In the genomic region with DNA sequence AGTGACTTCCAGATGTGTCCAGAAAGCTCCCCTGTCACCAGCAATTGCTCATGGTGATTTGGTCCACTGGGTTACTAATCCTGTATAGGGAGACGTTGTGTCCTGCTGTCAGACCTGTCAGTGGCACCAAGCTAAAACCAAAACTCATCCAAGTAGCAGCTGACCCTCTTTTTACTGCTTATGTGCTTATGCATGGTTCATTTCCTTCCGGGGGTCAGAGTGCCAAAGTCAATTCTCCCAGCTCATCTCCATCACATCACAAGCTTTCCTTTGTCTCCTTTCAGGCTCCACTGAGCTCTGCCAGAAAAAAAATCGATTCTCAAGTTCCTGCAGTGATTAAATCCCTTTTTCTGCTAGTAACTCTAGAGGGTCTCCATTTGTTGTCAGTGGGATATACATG, we compare ENCODE assay signal across 14 mouse cellular contexts.
A peak's percentile ranks its signal among the peaks of the same experiment; 100 is the strongest.
DNase-seq lines count a peak whose midpoint lies in the region; ATAC-seq and TF ChIP-seq lines count a peak whose summit lies in the region.
"Had no signal": no experiment of that assay in that cellular context is flagged by ENCODE, and none has a peak within 500 bp of the region (broad histone marks: within the 10 kb centered on the region; RNA-seq: fewer than 3 reads in every experiment).

No protein-coding gene starts in this region.

- no peak for TF ChIP-seq CTCF in kidney, adult 2 months (conservative IDR thresholded peaks at IDR 0.05; ENCODE audit: insufficient read depth, insufficient read length, low read depth, low read length)
- TF ChIP-seq CTCF in hindbrain, postnatal 0 days (IDR thresholded peaks at IDR 0.05; ENCODE audit: low read depth): no peak

- H3K27ac ChIP-seq in kidney, adult 2 months (ENCODE audit: insufficient read depth, low read depth, low read length): no peak overlapping the region
- H3K27ac ChIP-seq in midbrain, embryonic 11.5 days (ENCODE audit: low read depth, low read length): no peak overlapping the region
- no peak overlapping the region for H3K27ac ChIP-seq in midbrain, embryonic 13.5 days
- no peak overlapping the region for H3K27ac ChIP-seq in hindbrain, postnatal 0 days
- H3K27ac ChIP-seq: embryonic facial prominence, embryonic 13.5 days; heart, embryonic 15.5 days; macrophage had no signal

- no peak overlapping the region for H3K9ac ChIP-seq in midbrain, embryonic 11.5 days (ENCODE audit: low read length)
- H3K9ac ChIP-seq in midbrain, embryonic 13.5 days (replicated peaks): no peak overlapping the region
- no peak overlapping the region for H3K9ac ChIP-seq in hindbrain, postnatal 0 days (replicated peaks; ENCODE audit: low read length)
- H3K9ac ChIP-seq: embryonic facial prominence, embryonic 13.5 days; heart, embryonic 15.5 days had no signal

- H3K9me3 ChIP-seq in midbrain, embryonic 11.5 days (ENCODE audit: control insufficient read depth, low read length): peaks cover 3% of the 10 kb centered on the region; the same call in 1 of the 2 replicates
- H3K9me3 ChIP-seq in midbrain, embryonic 13.5 days: 0 out of 2 replicates have a peak, but pooled peaks cover 4% of the 10 kb centered on the region
- H3K9me3 ChIP-seq in hindbrain, postnatal 0 days (ENCODE audit: low read length): no peaks in the 10 kb centered on the region
- H3K9me3 ChIP-seq: embryonic facial prominence, embryonic 13.5 days; heart, embryonic 15.5 days had no signal

- 10% methylated on average over 3 of the region's 3 CpGs for WGBS in kidney, adult 2 months
- WGBS in midbrain, embryonic 11.5 days: 6% methylated on average over 3 of the region's 3 CpGs
- 4% methylated on average over 3 of the region's 3 CpGs for WGBS in midbrain, embryonic 13.5 days
- WGBS in hindbrain, postnatal 0 days: 3% methylated on average over 3 of the region's 3 CpGs

- no peak overlapping the region for H3K4me3 ChIP-seq in kidney, adult 2 months (ENCODE audit: insufficient read depth, low read depth, low read length)
- H3K4me3 ChIP-seq in midbrain, embryonic 11.5 days (ENCODE audit: low read depth, low read length): no peak overlapping the region
- H3K4me3 ChIP-seq in midbrain, embryonic 13.5 days (replicated peaks): no peak overlapping the region
- H3K4me3 ChIP-seq in hindbrain, postnatal 0 days (ENCODE audit: low read length): no peak overlapping the region
- H3K4me3 ChIP-seq: embryonic facial prominence, embryonic 13.5 days; heart, embryonic 15.5 days had no signal

- TF ChIP-seq POLR2A in kidney, adult 2 months (IDR thresholded peaks at IDR 0.05; ENCODE audit: low read depth, low read length): no peak

- H3K27me3 ChIP-seq in kidney, adult 2 months (replicated peaks; ENCODE audit: control insufficient read depth, insufficient read depth, low read length): no peaks in the 10 kb centered on the region
- peaks cover 7% of the 10 kb centered on the region; the same call in 1 of the 2 replicates for H3K27me3 ChIP-seq in midbrain, embryonic 11.5 days (ENCODE audit: control insufficient read depth, insufficient read depth, low read length)
- peaks cover 3% of the 10 kb centered on the region; the same call in 1 of the 2 replicates for H3K27me3 ChIP-seq in midbrain, embryonic 13.5 days
- no peaks in the 10 kb centered on the region for H3K27me3 ChIP-seq in hindbrain, postnatal 0 days (ENCODE audit: insufficient read depth, low read length)
- H3K27me3 ChIP-seq: embryonic facial prominence, embryonic 13.5 days; heart, embryonic 15.5 days had no signal

- no peaks in the 10 kb centered on the region for H3K4me1 ChIP-seq in kidney, adult 2 months (ENCODE audit: control insufficient read depth, insufficient read depth, low read length)
- H3K4me1 ChIP-seq in midbrain, embryonic 11.5 days (ENCODE audit: control insufficient read depth, insufficient read depth, low read length): no peaks in the 10 kb centered on the region
- 0 out of 2 replicates have a peak, but pooled peaks cover 5% of the 10 kb centered on the region for H3K4me1 ChIP-seq in midbrain, embryonic 13.5 days (replicated peaks)
- no peaks in the 10 kb centered on the region for H3K4me1 ChIP-seq in hindbrain, postnatal 0 days (ENCODE audit: insufficient read depth, low read length)
- H3K4me1 ChIP-seq: heart, embryonic 15.5 days had no signal

- ATAC-seq in midbrain, embryonic 11.5 days (ENCODE audit: low FRiP score): peak; percentile 92
- no peak for ATAC-seq in midbrain, embryonic 13.5 days
- no peak for ATAC-seq in hindbrain, postnatal 0 days

- DNase-seq in kidney, adult 9 months: peak; percentile 13
- no peak for DNase-seq in kidney, adult 2 months
- DNase-seq in midbrain, embryonic 11.5 days (ENCODE audit: low spot score, missing footprints): peak; percentile 91
- peak; percentile 7 for DNase-seq in hindbrain, postnatal 0 days (ENCODE audit: low spot score)
- no peak for DNase-seq in right cerebral cortex, postnatal 36 days (ENCODE audit: low spot score in 2 of 2)
- DNase-seq in layer of hippocampus, adult 9-11 months: no peak
- no peak for DNase-seq in adipocyte (ENCODE audit: low spot score)
- DNase-seq: cerebellum, adult 8-10 months; spleen, adult 18-20 months; thymus, postnatal 25 days had no signal

- H3K36me3 ChIP-seq in kidney, adult 2 months (ENCODE audit: control insufficient read depth, insufficient read depth, low read length): no peaks in the 10 kb centered on the region
- no peaks in the 10 kb centered on the region for H3K36me3 ChIP-seq in midbrain, embryonic 11.5 days (ENCODE audit: control insufficient read depth, insufficient read depth, low read length)
- H3K36me3 ChIP-seq in midbrain, embryonic 13.5 days: no peaks in the 10 kb centered on the region
- H3K36me3 ChIP-seq in hindbrain, postnatal 0 days (ENCODE audit: insufficient read depth, low read length): no peaks in the 10 kb centered on the region
- H3K36me3 ChIP-seq: embryonic facial prominence, embryonic 13.5 days; heart, embryonic 15.5 days had no signal

- H3K4me2 ChIP-seq in midbrain, embryonic 11.5 days: no peak overlapping the region
- no peak overlapping the region for H3K4me2 ChIP-seq in midbrain, embryonic 13.5 days (replicated peaks)
- H3K4me2 ChIP-seq in hindbrain, postnatal 0 days (ENCODE audit: low read depth, low read length): no peak overlapping the region
- H3K4me2 ChIP-seq: embryonic facial prominence, embryonic 13.5 days; heart, embryonic 15.5 days had no signal

Comparison
In these comparisons a context has a peak if more than half of its experiments do, and no peak if none do; other contexts are left out.
1. DNase-seq: peak in kidney, adult 9 months (single experiment), midbrain, embryonic 11.5 days (single experiment) and hindbrain, postnatal 0 days (single experiment); none in kidney, adult 2 months (single experiment), right cerebral cortex, postnatal 36 days (0 of 2), layer of hippocampus, adult 9-11 months (single experiment) and adipocyte (single experiment).